Mouse (Mus musculus) MEL (cell line): ENCODE results near the gene Micu1.

Experiments
- CHD2 ChIP-seq: IDR thresholded peaks from 2 replicates; pipeline ENCODE4 v1.6.1; 2011; ENCODE audit warnings: low read length, improper control_type of control experiment
- CTCF ChIP-seq, 3 experiments: IDR thresholded peaks in 2 of 3; conservative IDR thresholded peaks in 1 of 3; 2 replicates each; pipeline ENCODE4 v1.5.1; 2011 to 2012; ENCODE audit warnings: low read length in 3 of 3, low read depth in 2 of 3, mild to moderate bottlenecking in 2 of 3, improper control_type of control experiment in 1 of 3, inconsistent platforms in 1 of 3, mixed read lengths in 1 of 3, moderate library complexity in 1 of 3; ENCODE audit not compliant: control insufficient read depth in 1 of 3, insufficient read depth in 1 of 3, poor library complexity in 1 of 3, severe bottlenecking in 1 of 3
- EP300 ChIP-seq, 2 experiments: IDR thresholded peaks; 2 replicates each; pipeline ENCODE4 v1.6.1; 2011; ENCODE audit warnings: improper control_type of control experiment in 2 of 2, low read length in 2 of 2, low read depth in 1 of 2, mild to moderate bottlenecking in 1 of 2
- MAX ChIP-seq: IDR thresholded peaks from 2 replicates; pipeline ENCODE4 v1.6.1; 2011; ENCODE audit warnings: low read length, improper control_type of control experiment
- MXI1 ChIP-seq: IDR thresholded peaks from 2 replicates; pipeline ENCODE4 v1.6.1; 2011; ENCODE audit warnings: mild to moderate bottlenecking, low read depth, low read length, improper control_type of control experiment
- POLR2A ChIP-seq, 2 experiments: IDR thresholded peaks; 2 replicates each; pipeline ENCODE4 v1.6.1; 2011 to 2012; ENCODE audit warnings: low read length in 2 of 2, mild to moderate bottlenecking in 2 of 2, control low read depth in 1 of 2, improper control_type of control experiment in 1 of 2, low read depth in 1 of 2, moderate library complexity in 1 of 2; ENCODE audit not compliant: control insufficient read depth in 1 of 2, insufficient read depth in 1 of 2, poor library complexity in 1 of 2
- POLR2AphosphoS2 ChIP-seq: IDR thresholded peaks from 2 replicates; pipeline ENCODE4 v1.6.1; 2011; ENCODE audit warnings: low read length, improper control_type of control experiment
- TAL1 ChIP-seq: IDR thresholded peaks from 2 replicates; pipeline ENCODE4 v1.6.1; 2012; ENCODE audit warnings: mild to moderate bottlenecking, inconsistent platforms, low read length, moderate library complexity, mixed read lengths
- USF2 ChIP-seq, 2 experiments: IDR thresholded peaks; 2 replicates each; pipeline ENCODE4 v1.6.1; 2011 to 2012; ENCODE audit warnings: improper control_type of control experiment in 2 of 2, low read length in 2 of 2, borderline replicate concordance in 1 of 2, inconsistent platforms in 1 of 2, low read depth in 1 of 2, mild to moderate bottlenecking in 1 of 2; ENCODE audit not compliant: insufficient read depth in 1 of 2
- ZMIZ1 ChIP-seq: IDR thresholded peaks from 2 replicates; pipeline ENCODE4 v1.6.1; 2012; ENCODE audit warnings: low read depth, mild to moderate bottlenecking, inconsistent platforms, low read length, improper control_type of control experiment, moderate library complexity
- ZNF384 ChIP-seq: IDR thresholded peaks from 2 replicates; pipeline ENCODE4 v1.6.1; 2012; ENCODE audit warnings: low read depth, mild to moderate bottlenecking, inconsistent platforms, low read length, improper control_type of control experiment

DNA sequence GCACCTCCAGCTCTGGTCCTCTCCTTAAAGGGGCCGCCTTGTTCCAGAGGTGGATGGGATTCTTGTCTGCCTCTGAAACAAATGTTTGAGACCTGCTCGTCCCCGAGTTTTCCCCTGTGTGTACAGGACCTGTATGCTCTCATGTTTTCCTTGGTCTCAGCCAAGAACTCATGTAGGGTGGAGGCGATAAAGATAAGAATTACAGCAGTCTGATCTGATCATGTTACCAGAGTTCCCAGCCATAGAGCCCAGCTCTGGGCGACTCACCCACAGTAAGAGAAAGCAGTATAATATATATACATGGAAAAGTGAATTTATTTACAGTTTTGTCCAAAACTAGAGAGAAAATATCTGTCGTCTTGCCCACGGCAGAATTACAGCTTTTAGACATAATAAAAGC lies 17.7 kb downstream of the Micu1 start:
- TF ChIP-seq CHD2, result no peak
- TF ChIP-seq CTCF (IDR thresholded peaks at IDR 0.05 in 2 of 3, conservative IDR thresholded peaks at IDR 0.05 in 1 of 3; ENCODE audit: control insufficient read depth in 1 of 3, insufficient read depth in 1 of 3, low read depth in 2 of 3, low read length in 3 of 3, poor library complexity in 1 of 3, severe bottlenecking in 1 of 3), result no peak
- no peak for TF ChIP-seq USF2 (IDR thresholded peaks at IDR 0.05; ENCODE audit: borderline replicate concordance in 1 of 2, insufficient read depth in 1 of 2, low read depth in 1 of 2, low read length in 2 of 2)
- TF ChIP-seq ZMIZ1, result no peak
- no peak for TF ChIP-seq POLR2AphosphoS2
- no peak for TF ChIP-seq MAX
- no peak for TF ChIP-seq ZNF384
- TF ChIP-seq POLR2A (IDR thresholded peaks at IDR 0.05; ENCODE audit: control insufficient read depth in 1 of 2, insufficient read depth in 1 of 2, low read depth in 1 of 2, low read length in 2 of 2, poor library complexity in 1 of 2), result no peak
- no peak for TF ChIP-seq EP300 (IDR thresholded peaks at IDR 0.05; ENCODE audit: low read depth in 1 of 2, low read length in 2 of 2)
- TF ChIP-seq TAL1, result no peak
- TF ChIP-seq MXI1, result no peak
